Mouse (Mus musculus) hindbrain, embryonic 16.5 days (tissue): Measurements from ENCODE around the gene I0C0044D17Rik. TPM values are rescaled to one million over a fixed set of nuclear protein-coding genes. Genes with fewer than 3 reads are reported as not detected.

Source experiments
- ATAC-seq: fragments of 200-750 bp; cut with Nextera tagmentation; 2 replicates; pipeline ENCODE4 v1.8.0; 2017; ENCODE audit warnings: moderate TSS enrichment, moderate library complexity
- H3K27ac ChIP-seq: fragments of 300-500 bp; sonication (generic); 2 replicates; pipeline ENCODE4 v1.5.1; 2014; ENCODE audit warnings: low read depth, mild to moderate bottlenecking, control low read depth, low read length, moderate library complexity
- H3K27me3 ChIP-seq: fragments of 300-500 bp; sonication (generic); replicated peaks from 2 replicates; pipeline ENCODE4 v1.6.1; 2014; ENCODE audit warnings: low read length; ENCODE audit not compliant: control insufficient read depth, insufficient read depth
- H3K36me3 ChIP-seq: fragments of 300-500 bp; sonication (generic); 2 replicates; pipeline ENCODE4 v1.6.1; 2014; ENCODE audit warnings: mild to moderate bottlenecking, low read length, moderate library complexity, mixed read lengths; ENCODE audit not compliant: control insufficient read depth, insufficient read depth
- H3K4me1 ChIP-seq: fragments of 300-500 bp; sonication (generic); 2 replicates; pipeline ENCODE4 v1.6.1; 2014; ENCODE audit warnings: low read depth, low read length; ENCODE audit not compliant: control insufficient read depth, insufficient read depth
- H3K4me2 ChIP-seq: fragments of 300-500 bp; sonication (generic); 2 replicates; pipeline ENCODE4 v1.6.1; 2014; ENCODE audit warnings: mild to moderate bottlenecking, low read length, control low read depth, moderate library complexity
- H3K4me3 ChIP-seq: fragments of 300-500 bp; sonication (generic); 2 replicates; pipeline ENCODE4 v1.5.1; 2014; ENCODE audit warnings: mild to moderate bottlenecking, low read length, control low read depth, moderate library complexity
- H3K9ac ChIP-seq: fragments of 300-500 bp; sonication (generic); 2 replicates; pipeline ENCODE4 v1.6.1; 2014; ENCODE audit warnings: low read depth, mild to moderate bottlenecking, control low read depth, low read length, moderate library complexity
- H3K9me3 ChIP-seq: fragments of 300-500 bp; sonication (generic); 2 replicates; pipeline ENCODE4 v1.6.1; 2014; ENCODE audit warnings: mild to moderate bottlenecking, low read length, moderate library complexity; ENCODE audit not compliant: control insufficient read depth
- WGBS: fragments of 180-500 bp; shearing (Covaris S2); extraction: QIAGEN DNeasy Blood & Tissue Kit; methylation state at CpG from one replicate; pipeline ENCODE4 v1.1.7; 2014; 5-methylcytosine and 5-hydroxymethylcytosine counted together
- polyA plus RNA-seq: library from polyadenylated mRNA; unstranded; fragments of >200 nt; fragmentation: Nextera tagmentation; extraction: Ambion mirVana; gene quantifications from 2 replicates; pipeline ENCODE4 v1.2.1, GENCODE M21; 2015

Gene I0C0044D17Rik
- polyA plus RNA-seq, 1 experiment from 2014 or later: not detected

DNA sequence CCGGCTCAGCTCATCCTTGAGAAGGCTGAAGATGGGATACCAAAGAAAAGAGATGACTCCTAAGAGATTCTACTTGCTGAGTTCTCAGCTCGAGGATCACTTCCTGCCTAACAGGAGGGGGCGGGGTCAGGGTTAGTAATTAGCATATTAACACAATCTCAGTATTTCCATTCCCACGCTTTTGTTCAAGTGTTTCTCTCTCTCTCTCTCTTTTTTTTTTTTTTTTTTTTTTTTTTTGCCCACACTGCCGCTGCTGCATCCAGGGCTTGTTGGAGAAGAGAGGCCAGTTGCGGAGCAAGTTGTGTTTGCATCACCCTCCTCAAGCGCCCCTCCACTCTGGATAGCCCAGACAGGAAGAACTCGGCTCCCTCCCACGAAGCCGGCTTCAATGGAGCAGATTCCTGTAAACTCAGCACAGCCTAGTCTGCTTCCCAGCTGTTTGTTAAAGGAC, 33.8 kb downstream of the I0C0044D17Rik start:
- H3K27ac ChIP-seq: 0 out of 2 replicates have a peak overlapping the region, but pooled peaks have one; percentile 12
- ATAC-seq: peak; percentile 40; the same call in 1 of the 2 replicates
- no peaks in the 10 kb centered on the region for H3K36me3 ChIP-seq
- peak overlapping the region; percentile 25 for H3K4me3 ChIP-seq
- H3K4me1 ChIP-seq: peaks cover 9% of the 10 kb centered on the region
- no peaks in the 10 kb centered on the region for H3K9me3 ChIP-seq
- no peaks in the 10 kb centered on the region for H3K27me3 ChIP-seq
- WGBS: 5% methylated on average over 10 of the region's 10 CpGs
- peak overlapping the region; percentile 20; the same call in 1 of the 2 replicates for H3K9ac ChIP-seq
- peak overlapping the region; percentile 48 for H3K4me2 ChIP-seq

DNA sequence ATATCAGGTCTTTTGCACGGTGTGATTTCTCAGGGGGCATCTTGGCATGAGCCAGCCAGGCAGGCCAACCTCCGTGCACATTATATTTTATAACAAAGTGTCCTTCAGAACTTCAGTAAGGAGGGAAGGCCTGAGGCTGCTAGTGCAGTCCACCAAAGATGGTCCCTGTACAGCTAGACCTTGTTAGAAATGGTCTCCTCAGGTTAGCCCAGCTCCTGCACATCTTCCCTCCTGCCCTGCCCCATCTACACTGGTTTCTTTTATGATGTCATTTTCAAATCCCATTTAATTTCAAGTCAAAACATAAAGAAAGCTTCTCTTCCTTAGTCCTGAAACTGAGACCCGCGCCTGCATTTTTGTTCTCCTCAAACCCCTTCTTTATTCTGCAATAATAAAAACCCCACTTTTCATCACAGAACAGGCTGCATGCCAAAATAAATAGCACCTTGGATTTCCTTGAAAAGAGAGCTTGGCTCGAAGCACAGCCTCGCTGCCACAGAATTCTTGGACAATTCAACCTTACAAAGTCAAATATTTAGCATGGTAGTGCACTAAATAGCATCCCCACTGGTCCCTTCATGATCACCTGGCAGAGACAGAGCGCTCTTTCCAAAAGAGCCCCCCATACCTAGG, 34.4 kb downstream of the I0C0044D17Rik start:
- H3K4me3 ChIP-seq: peak overlapping the region; percentile 25
- 0 out of 2 replicates have a peak overlapping the region, but pooled peaks have one; percentile 12 for H3K27ac ChIP-seq
- H3K4me1 ChIP-seq: peaks cover 9% of the 10 kb centered on the region
- 0 out of 2 replicates have a peak overlapping the region, but pooled peaks have one; percentile 20 for H3K9ac ChIP-seq
- H3K4me2 ChIP-seq: peak overlapping the region; percentile 48
- H3K36me3 ChIP-seq: no peaks in the 10 kb centered on the region
- H3K27me3 ChIP-seq: no peaks in the 10 kb centered on the region
- peak; percentile 54; the same call in 1 of the 2 replicates for ATAC-seq
- no peaks in the 10 kb centered on the region for H3K9me3 ChIP-seq
- WGBS: 50% methylated on average over 7 of the region's 7 CpGs

- Histone ChIP-seq H3K27me3 (no peaks in the 10 kb centered on the region), H3K9me3 (no peaks in the 10 kb centered on the region), H3K4me1 (peaks cover 9% of the 10 kb centered on the region), H3K4me3 (no peak overlapping the region), H3K36me3 (no peaks in the 10 kb centered on the region), H3K27ac (no peak overlapping the region), H3K4me2 (no peak overlapping the region), H3K9ac (no peak overlapping the region)
- no peak for ATAC-seq
- WGBS: 17% methylated on average over 3 of the region's 3 CpGs
These were observed 37.4 kb downstream of the I0C0044D17Rik start for GRCm38 (mm10) chr4:98786281-98786680.

DNA sequence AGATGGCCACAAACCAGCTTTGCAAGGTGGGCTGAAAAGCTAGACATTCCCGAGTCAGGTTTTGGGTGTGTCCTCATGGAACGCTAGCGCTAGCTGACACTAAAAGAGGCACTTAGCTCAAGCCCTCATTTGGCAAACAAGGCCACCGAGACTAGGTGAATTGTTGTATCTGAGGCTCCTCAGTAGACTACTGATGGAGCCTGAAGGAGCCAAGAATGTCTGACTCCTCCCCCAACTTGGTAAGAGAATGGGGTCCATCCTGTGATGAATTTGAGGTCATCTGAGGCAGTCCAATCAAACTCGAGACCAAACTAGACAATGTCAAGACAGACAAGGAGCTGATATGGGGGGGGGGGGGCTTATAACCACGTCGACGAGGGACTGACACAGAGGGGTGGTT, 37.8 kb downstream of the I0C0044D17Rik start:
- ATAC-seq: no peak
- H3K9me3 ChIP-seq: no peaks in the 10 kb centered on the region
- WGBS: 34% methylated on average over 8 of the region's 8 CpGs
- H3K27ac ChIP-seq: no peak overlapping the region
- H3K9ac ChIP-seq: no peak overlapping the region
- H3K27me3 ChIP-seq: no peaks in the 10 kb centered on the region
- H3K4me2 ChIP-seq: no peak overlapping the region
- no peak overlapping the region for H3K4me3 ChIP-seq
- H3K4me1 ChIP-seq: peaks cover 9% of the 10 kb centered on the region
- no peaks in the 10 kb centered on the region for H3K36me3 ChIP-seq

- peak overlapping the region; percentile 44 for H3K4me2 ChIP-seq
These were observed 45.4 kb downstream of the I0C0044D17Rik start for GRCm38 (mm10) chr4:98778219-98778618.

DNA sequence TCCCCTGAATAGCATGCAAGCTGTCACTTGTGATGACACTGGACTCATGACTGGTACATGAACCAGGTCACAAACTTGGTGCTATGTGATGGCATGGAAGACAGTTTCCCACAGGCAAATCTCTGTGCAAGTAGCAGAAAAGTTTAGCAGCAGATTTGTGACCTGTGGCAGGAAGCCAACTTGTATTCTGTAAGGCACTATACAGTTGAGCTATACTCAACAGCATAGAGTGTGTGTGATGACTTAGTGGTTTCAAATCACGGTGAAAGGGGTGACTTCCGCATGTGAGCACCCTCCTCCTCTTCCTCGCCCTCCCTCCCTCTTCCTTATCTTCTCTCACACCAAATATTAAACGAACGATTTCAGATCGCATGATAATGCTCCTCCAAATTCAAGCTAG, 46.2 kb downstream of the I0C0044D17Rik start:
- H3K36me3 ChIP-seq: no peaks in the 10 kb centered on the region
- H3K9ac ChIP-seq: no peak overlapping the region
- H3K4me1 ChIP-seq: no peaks in the 10 kb centered on the region; the same call in 1 of the 2 replicates
- H3K27ac ChIP-seq: no peak overlapping the region
- H3K9me3 ChIP-seq: no peaks in the 10 kb centered on the region
- 88% methylated on average over 6 of the region's 6 CpGs for WGBS
- no peak overlapping the region for H3K4me2 ChIP-seq
- ATAC-seq: no peak
- no peaks in the 10 kb centered on the region for H3K27me3 ChIP-seq
- H3K4me3 ChIP-seq: no peak overlapping the region

More at GRCm38 (mm10) chr4:98778219-98778618, 45.4 kb downstream of the I0C0044D17Rik start:
- peak; percentile 57; the same call in 1 of the 2 replicates for ATAC-seq
- Histone ChIP-seq H3K4me1 (no peaks in the 10 kb centered on the region; the same call in 1 of the 2 replicates), H3K27ac (no peak overlapping the region), H3K9me3 (no peaks in the 10 kb centered on the region), H3K4me3 (0 out of 2 replicates have a peak overlapping the region, but pooled peaks have one; percentile 9), H3K36me3 (no peaks in the 10 kb centered on the region), H3K9ac (no peak overlapping the region), H3K27me3 (no peaks in the 10 kb centered on the region)
- WGBS: 27% methylated on average over 16 of the region's 16 CpGs

GRCm38 (mm10) chr4:98776721-98777427, 46.8 kb downstream of the I0C0044D17Rik start:
- no peaks in the 10 kb centered on the region; the same call in 1 of the 2 replicates for H3K4me1 ChIP-seq
- no peak overlapping the region for H3K4me3 ChIP-seq
- no peak overlapping the region for H3K27ac ChIP-seq
- no peaks in the 10 kb centered on the region for H3K9me3 ChIP-seq
- H3K4me2 ChIP-seq: no peak overlapping the region
- WGBS: 88% methylated on average over 10 of the region's 10 CpGs
- no peaks in the 10 kb centered on the region for H3K36me3 ChIP-seq
- no peaks in the 10 kb centered on the region for H3K27me3 ChIP-seq
- H3K9ac ChIP-seq: no peak overlapping the region
- no peak for ATAC-seq

GRCm38 (mm10) chr4:98773785-98774184, 49.9 kb downstream of the I0C0044D17Rik start:
- Histone ChIP-seq H3K4me2 (no peak overlapping the region), H3K4me1 (no peaks in the 10 kb centered on the region; the same call in 1 of the 2 replicates), H3K27ac (no peak overlapping the region), H3K36me3 (no peaks in the 10 kb centered on the region), H3K9ac (no peak overlapping the region), H3K27me3 (no peaks in the 10 kb centered on the region), H3K4me3 (no peak overlapping the region), H3K9me3 (no peaks in the 10 kb centered on the region)
- ATAC-seq: no peak
- WGBS: 96% methylated on average over 5 of the region's 5 CpGs
